Mouse (Mus musculus): ENCODE measurements around the gene Tcp10a. TPM values are rescaled to one million over a fixed set of nuclear protein-coding genes. Genes with fewer than 3 reads are reported as not detected.

Gene Tcp10a
- polyA plus RNA-seq, 1 experiment from 2014 or later: not detected

Other genes with a start within 250 kb of the Tcp10a start
- gene Rps6ka2, start 154.5 kb upstream of the Tcp10a start, polyA plus RNA-seq (2016; fragmentation: Nextera tagmentation; extraction: Ambion mirVana): 62.5 and 68.8 TPM in 2 replicates
- gene Ttll2, start 28.1 kb downstream of the Tcp10a start, polyA plus RNA-seq (2016; fragmentation: Nextera tagmentation; extraction: Ambion mirVana): not detected in 2 replicates
- not detected in 2 replicates for gene Gm49630, start 47.3 kb downstream of the Tcp10a start, polyA plus RNA-seq (2016; fragmentation: Nextera tagmentation; extraction: Ambion mirVana)
- not detected in 2 replicates for gene Unc93a2, start 60.8 kb downstream of the Tcp10a start, polyA plus RNA-seq (2016; fragmentation: Nextera tagmentation; extraction: Ambion mirVana)

Measured in heart, embryonic 12.5 days (tissue).